In the genomic region with DNA sequence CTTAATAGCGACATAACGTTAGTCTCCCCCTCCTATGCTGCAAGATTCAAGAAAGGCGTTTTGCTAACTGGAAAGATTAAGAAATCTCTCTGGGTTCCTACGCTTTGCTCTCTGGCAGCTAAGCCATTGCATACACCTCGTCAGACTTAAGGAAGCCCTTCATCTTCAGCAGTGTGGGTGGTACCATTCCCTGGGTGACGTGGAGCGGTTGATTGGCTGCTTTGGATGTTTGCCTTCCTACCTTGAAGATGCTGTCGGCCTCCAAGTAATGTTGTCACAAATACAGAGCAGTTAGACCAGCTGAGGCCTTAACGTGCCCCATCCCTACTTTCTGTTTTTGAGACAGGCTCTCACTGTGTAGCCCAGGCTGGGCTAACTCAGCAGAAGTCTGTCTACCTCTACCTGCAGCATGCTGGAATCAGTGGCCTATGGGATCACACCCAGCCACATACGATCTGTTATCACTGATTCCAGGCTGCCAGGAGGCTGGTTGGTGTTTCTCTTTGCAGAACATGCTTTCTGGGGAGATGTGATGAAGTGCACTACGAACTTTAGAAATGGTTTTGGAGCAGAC, we compare ENCODE assay signal across 20 mouse cellular contexts. TPM values are rescaled to one million over a fixed set of nuclear protein-coding genes. Genes with fewer than 3 reads are reported as not detected.
A peak's percentile ranks its signal among the peaks of the same experiment; 100 is the strongest.
DNase-seq lines count a peak whose midpoint lies in the region; ATAC-seq lines count a peak whose summit lies in the region.
"Had no signal": no experiment of that assay in that cellular context is flagged by ENCODE, and none has a peak within 500 bp of the region (broad histone marks: within the 10 kb centered on the region; RNA-seq: fewer than 3 reads in every experiment).

No protein-coding gene starts in this region.

- H3K9me3 ChIP-seq in liver, embryonic 11.5 days (ENCODE audit: control insufficient read depth, low read length): no peaks in the 10 kb centered on the region
- H3K9me3 ChIP-seq in liver, embryonic 12.5 days (replicated peaks): no peaks in the 10 kb centered on the region
- H3K9me3 ChIP-seq in midbrain, embryonic 16.5 days (replicated peaks; ENCODE audit: control insufficient read depth, low read length, poor library complexity, severe bottlenecking): no peaks in the 10 kb centered on the region
- H3K9me3 ChIP-seq in midbrain, embryonic 14.5 days (ENCODE audit: control insufficient read depth, low read length): no peaks in the 10 kb centered on the region
- H3K9me3 ChIP-seq in kidney, embryonic 15.5 days (replicated peaks): no peaks in the 10 kb centered on the region
- H3K9me3 ChIP-seq: embryonic facial prominence, embryonic 12.5 days; forebrain, embryonic 15.5 days; hindbrain, embryonic 13.5 days had no signal

- no peak overlapping the region for H3K27ac ChIP-seq in liver, embryonic 11.5 days (ENCODE audit: low read depth, low read length)
- no peak overlapping the region for H3K27ac ChIP-seq in liver, embryonic 12.5 days
- H3K27ac ChIP-seq in midbrain, embryonic 16.5 days (ENCODE audit: low read length): no peak overlapping the region
- no peak overlapping the region for H3K27ac ChIP-seq in midbrain, embryonic 14.5 days (replicated peaks; ENCODE audit: low read depth, low read length)
- H3K27ac ChIP-seq in kidney, embryonic 15.5 days: no peak overlapping the region
- H3K27ac ChIP-seq: embryonic facial prominence, embryonic 12.5 days; forebrain, embryonic 15.5 days; hindbrain, embryonic 13.5 days had no signal

- ATAC-seq in frontal cortex, adult (ENCODE audit: low TSS enrichment): peak; percentile 24; the same call in 1 of the 2 replicates
- peak; percentile 53; the same call in 1 of the 2 replicates for ATAC-seq in liver, embryonic 11.5 days (replicated peaks; ENCODE audit: low FRiP score)
- no peak for ATAC-seq in liver, embryonic 12.5 days
- ATAC-seq in midbrain, embryonic 16.5 days: 0 out of 2 replicates have a peak, but pooled peaks have one; percentile 52
- ATAC-seq in midbrain, embryonic 14.5 days (ENCODE audit: low FRiP score, low TSS enrichment): no peak
- ATAC-seq in kidney, embryonic 15.5 days (replicated peaks; ENCODE audit: low FRiP score): no peak
- ATAC-seq: CD4-positive, CD25-positive, alpha-beta regulatory T cell, adult 4 months; forebrain, embryonic 15.5 days had no signal

- DNase-seq in frontal cortex, postnatal 36 days (ENCODE audit: low spot score in 2 of 2): no peak
- DNase-seq in liver, embryonic 11.5 days (ENCODE audit: low spot score): no peak
- no peak for DNase-seq in midbrain, embryonic 14.5 days
- DNase-seq: adrenal gland, adult 8-10 months; adrenal gland, postnatal 36 days; B cell, adult 2 months; cerebellum, adult 11 months; cerebellum, adult 8-10 months; cerebellum, postnatal 14 days; gastrocnemius, postnatal 14 days; heart, postnatal 10 days had no signal

- no peak overlapping the region for H3K9ac ChIP-seq in liver, embryonic 11.5 days (ENCODE audit: low read depth, low read length)
- no peak overlapping the region for H3K9ac ChIP-seq in liver, embryonic 12.5 days
- H3K9ac ChIP-seq in midbrain, embryonic 16.5 days (ENCODE audit: low read depth, low read length): no peak overlapping the region
- H3K9ac ChIP-seq in midbrain, embryonic 14.5 days (replicated peaks; ENCODE audit: low read length): no peak overlapping the region
- H3K9ac ChIP-seq in kidney, embryonic 15.5 days: no peak overlapping the region
- H3K9ac ChIP-seq: embryonic facial prominence, embryonic 12.5 days; forebrain, embryonic 15.5 days; hindbrain, embryonic 13.5 days had no signal

- H3K4me2 ChIP-seq in liver, embryonic 11.5 days: no peak overlapping the region
- no peak overlapping the region for H3K4me2 ChIP-seq in liver, embryonic 12.5 days
- H3K4me2 ChIP-seq in midbrain, embryonic 16.5 days (ENCODE audit: low read length): no peak overlapping the region
- no peak overlapping the region for H3K4me2 ChIP-seq in midbrain, embryonic 14.5 days (ENCODE audit: low read length)
- H3K4me2 ChIP-seq in kidney, embryonic 15.5 days: no peak overlapping the region
- H3K4me2 ChIP-seq: embryonic facial prominence, embryonic 12.5 days; forebrain, embryonic 15.5 days; hindbrain, embryonic 13.5 days had no signal

- no peaks in the 10 kb centered on the region for H3K36me3 ChIP-seq in liver, embryonic 11.5 days (ENCODE audit: control insufficient read depth, insufficient read depth, low read length)
- no peaks in the 10 kb centered on the region for H3K36me3 ChIP-seq in liver, embryonic 12.5 days
- H3K36me3 ChIP-seq in midbrain, embryonic 16.5 days (ENCODE audit: control insufficient read depth, insufficient read depth, low read length): no peaks in the 10 kb centered on the region
- no peaks in the 10 kb centered on the region for H3K36me3 ChIP-seq in midbrain, embryonic 14.5 days (ENCODE audit: control insufficient read depth, insufficient read depth, low read length)
- H3K36me3 ChIP-seq in kidney, embryonic 15.5 days: no peaks in the 10 kb centered on the region
- H3K36me3 ChIP-seq: embryonic facial prominence, embryonic 12.5 days; forebrain, embryonic 15.5 days; G1E; hindbrain, embryonic 13.5 days had no signal

- H3K4me3 ChIP-seq in liver, embryonic 11.5 days (ENCODE audit: low read depth, low read length): no peak overlapping the region
- no peak overlapping the region for H3K4me3 ChIP-seq in liver, embryonic 12.5 days
- no peak overlapping the region for H3K4me3 ChIP-seq in midbrain, embryonic 16.5 days (ENCODE audit: low read depth, low read length)
- no peak overlapping the region for H3K4me3 ChIP-seq in midbrain, embryonic 14.5 days (replicated peaks; ENCODE audit: low read depth, low read length)
- no peak overlapping the region for H3K4me3 ChIP-seq in kidney, embryonic 15.5 days (replicated peaks)
- H3K4me3 ChIP-seq: embryonic facial prominence, embryonic 12.5 days; forebrain, embryonic 15.5 days; hindbrain, embryonic 13.5 days had no signal

- peaks cover 16% of the 10 kb centered on the region for H3K4me1 ChIP-seq in liver, embryonic 11.5 days (replicated peaks; ENCODE audit: control insufficient read depth, insufficient read depth, low read length)
- H3K4me1 ChIP-seq in liver, embryonic 12.5 days: peaks cover 14% of the 10 kb centered on the region
- peaks cover 11% of the 10 kb centered on the region for H3K4me1 ChIP-seq in midbrain, embryonic 16.5 days (ENCODE audit: control insufficient read depth, insufficient read depth, low read length)
- peaks cover 6% of the 10 kb centered on the region for H3K4me1 ChIP-seq in midbrain, embryonic 14.5 days (ENCODE audit: control insufficient read depth, insufficient read depth, low read length)
- peaks cover 8% of the 10 kb centered on the region; the same call in 1 of the 2 replicates for H3K4me1 ChIP-seq in kidney, embryonic 15.5 days
- H3K4me1 ChIP-seq: embryonic facial prominence, embryonic 12.5 days had no signal

- WGBS in liver, embryonic 11.5 days: 73% methylated on average over 11 of the region's 11 CpGs
- 64% methylated on average over 11 of the region's 11 CpGs for WGBS in liver, embryonic 12.5 days (ENCODE audit: insufficient replicate concordance)
- WGBS in midbrain, embryonic 16.5 days: 61% methylated on average over 11 of the region's 11 CpGs
- 74% methylated on average over 11 of the region's 11 CpGs for WGBS in midbrain, embryonic 14.5 days
- 80% methylated on average over 11 of the region's 11 CpGs for WGBS in kidney, embryonic 15.5 days

- no peaks in the 10 kb centered on the region for H3K27me3 ChIP-seq in liver, embryonic 11.5 days (replicated peaks; ENCODE audit: control insufficient read depth, insufficient read depth, low read length)
- H3K27me3 ChIP-seq in liver, embryonic 12.5 days (replicated peaks): no peaks in the 10 kb centered on the region
- no peaks in the 10 kb centered on the region for H3K27me3 ChIP-seq in midbrain, embryonic 16.5 days (ENCODE audit: control insufficient read depth, insufficient read depth, low read depth, low read length)
- no peaks in the 10 kb centered on the region for H3K27me3 ChIP-seq in midbrain, embryonic 14.5 days (ENCODE audit: control insufficient read depth, insufficient read depth, low read length)
- H3K27me3 ChIP-seq in kidney, embryonic 15.5 days: no peaks in the 10 kb centered on the region
- H3K27me3 ChIP-seq: embryonic facial prominence, embryonic 12.5 days; forebrain, embryonic 15.5 days; hindbrain, embryonic 13.5 days had no signal

RNA-seq across cellular contexts. Expression of a gene that starts 37.8 kb away (rescaled TPM):
- polyA plus RNA-seq in liver, embryonic 11.5 days (2014; fragmentation: Nextera tagmentation; extraction: Ambion mirVana): 16.4 TPM in 2 replicates
- polyA plus RNA-seq in liver, embryonic 12.5 days (2016; fragmentation: Nextera tagmentation; extraction: Ambion mirVana): 8.8 and 9.4 TPM in 2 replicates
- 44.6 and 47.5 TPM in 2 replicates for polyA plus RNA-seq in midbrain, embryonic 16.5 days (2015; fragmentation: Nextera tagmentation; extraction: Ambion mirVana)
- 41.7 and 42.4 TPM in 2 replicates for polyA plus RNA-seq in midbrain, embryonic 14.5 days (2014; fragmentation: Nextera tagmentation; extraction: Ambion mirVana)
- 21.9 and 26.0 TPM in 2 replicates for polyA plus RNA-seq in kidney, embryonic 15.5 days (2015; fragmentation: Nextera tagmentation; extraction: Ambion mirVana)
- polyA plus RNA-seq: G1E had no signal

Comparison
In these comparisons a context has a peak if more than half of its experiments do, and no peak if none do; other contexts are left out.
1. ATAC-seq: peak in frontal cortex, adult (single experiment), liver, embryonic 11.5 days (single experiment) and midbrain, embryonic 16.5 days (single experiment); none in liver, embryonic 12.5 days (single experiment), midbrain, embryonic 14.5 days (single experiment) and kidney, embryonic 15.5 days (single experiment).